Mouse (Mus musculus) megakaryocyte progenitor cell, adult 5-6 weeks (primary cell): ENCODE measurements around the gene Kif5a. TPM values are rescaled to one million over a fixed set of nuclear protein-coding genes. Genes with fewer than 3 reads are reported as not detected.

Experiments used
- ATAC-seq: replicated peaks from 2 replicates; pipeline ENCODE4 v1.8.0; 2016; ENCODE audit warnings: mild to moderate bottlenecking, moderate TSS enrichment, inconsistent platforms; ENCODE audit not compliant: poor library complexity
- total RNA-seq, 2 experiments: library from RNA; stranded (forward) in 1 of 2; stranded (reverse) in 1 of 2; fragments of 157-497, 149-512 nt in 1 of 2; fragments of 200-1000 nt in 1 of 2; gene quantifications; 2 replicates each; pipeline versions ENCODE4 v1.2.3 to v1.2.4; 2015 to 2017

The Kif5a gene
- total RNA-seq, 2 experiments from 2014 or later = 0.04 to 0.25 TPM

- peak; percentile 60 for ATAC-seq
Measured at GRCm38 (mm10) chr10:127290307-127290929, 27.3 kb upstream of the Kif5a start.

- peak; percentile 10 for ATAC-seq
Measured at GRCm38 (mm10) chr10:127289573-127290191, 26.5 kb upstream of the Kif5a start.

- peak; percentile 28 for ATAC-seq
Measured at GRCm38 (mm10) chr10:127288800-127289572, 25.8 kb upstream of the Kif5a start, which contains the start of gene Mbd6. Mbd6 (minus strand) TSS chr10:127289018.

GRCm38 (mm10) chr10:127288328-127288799, 25.2 kb upstream of the Kif5a start:
- no peak for ATAC-seq

- ATAC-seq = no peak
Measured at GRCm38 (mm10) chr10:127287936-127288293, 24.8 kb upstream of the Kif5a start.

- ATAC-seq = no peak
Measured at GRCm38 (mm10) chr10:127287271-127287935, 24.3 kb upstream of the Kif5a start.

GRCm38 (mm10) chr10:127286730-127287129, 23.6 kb upstream of the Kif5a start:
- no peak for ATAC-seq

GRCm38 (mm10) chr10:127286194-127286593, 23.0 kb upstream of the Kif5a start:
- ATAC-seq = no peak

GRCm38 (mm10) chr10:127285644-127286043, 22.5 kb upstream of the Kif5a start:
- ATAC-seq = no peak

GRCm38 (mm10) chr10:127284724-127285500, 21.8 kb upstream of the Kif5a start:
- ATAC-seq = no peak

GRCm38 (mm10) chr10:127284105-127284622, 21.0 kb upstream of the Kif5a start:
- ATAC-seq = no peak

GRCm38 (mm10) chr10:127282620-127283215, 19.6 kb upstream of the Kif5a start:
- ATAC-seq = no peak

- ATAC-seq = no peak
Measured at GRCm38 (mm10) chr10:127281316-127281715, 18.2 kb upstream of the Kif5a start.

GRCm38 (mm10) chr10:127279730-127280129, 16.6 kb upstream of the Kif5a start:
- ATAC-seq = no peak

GRCm38 (mm10) chr10:127274261-127275022, 11.3 kb upstream of the Kif5a start:
- ATAC-seq = no peak

GRCm38 (mm10) chr10:127272371-127272770, 9.2 kb upstream of the Kif5a start:
- no peak for ATAC-seq

- no peak for ATAC-seq
Measured at GRCm38 (mm10) chr10:127269884-127270283, 6.7 kb upstream of the Kif5a start.

- no peak for ATAC-seq
Measured at GRCm38 (mm10) chr10:127269036-127269435, 5.9 kb upstream of the Kif5a start.

- no peak for ATAC-seq
Measured at GRCm38 (mm10) chr10:127268401-127268800, 5.3 kb upstream of the Kif5a start.
